Mouse (Mus musculus) G1E (cell line): ENCODE data around the gene Ttc22. TPM values are rescaled to one million over a fixed set of nuclear protein-coding genes. Genes with fewer than 3 reads are reported as not detected.

Experiments used
- ATAC-seq: 2 replicates; pipeline ENCODE4 v1.8.0; 2016; ENCODE audit warnings: mild to moderate bottlenecking; ENCODE audit not compliant: insufficient number of reproducible peaks, poor library complexity, low FRiP score, severe bottlenecking; ENCODE audit errors: extremely low read depth
- DNase-seq: peaks from one replicate; pipeline ENCODE4 v3.0.0; 2012; ENCODE audit warnings: low spot score
- H3K27me3 ChIP-seq: 2 replicates; pipeline ENCODE4 v1.6.1; 2012; ENCODE audit warnings: mild to moderate bottlenecking, low read length, inconsistent platforms; ENCODE audit not compliant: insufficient read depth
- H3K36me3 ChIP-seq: replicated peaks from 2 replicates; pipeline ENCODE3; 2012; ENCODE audit warnings: mild to moderate bottlenecking, inconsistent platforms
- H3K4me1 ChIP-seq: 2 replicates; pipeline ENCODE4 v1.6.1; 2012; ENCODE audit warnings: low read depth, low read length, inconsistent platforms, mixed read lengths; ENCODE audit not compliant: insufficient read depth
- H3K4me3 ChIP-seq: 2 replicates; pipeline ENCODE4 v1.5.1; 2012; ENCODE audit warnings: low read depth, mild to moderate bottlenecking, inconsistent platforms, low read length, moderate library complexity, mixed read lengths
- H3K9me3 ChIP-seq: replicated peaks from 2 replicates; pipeline ENCODE4 v1.6.1; 2012; ENCODE audit warnings: inconsistent platforms
- CTCF ChIP-seq: IDR thresholded peaks from 2 replicates; pipeline ENCODE4 v1.5.1; 2012; ENCODE audit warnings: low read depth, low read length, inconsistent platforms, mixed read lengths
- GATA1 ChIP-seq: IDR thresholded peaks from 2 replicates; pipeline ENCODE4 v1.6.1; 2012; ENCODE audit warnings: borderline replicate concordance, low read length, inconsistent platforms, mixed read lengths
- GATA2 ChIP-seq: IDR thresholded peaks from 2 replicates; pipeline ENCODE4 v1.6.1; 2012; ENCODE audit warnings: low read depth, low read length, inconsistent platforms, borderline replicate concordance
- POLR2AphosphoS5 ChIP-seq: IDR thresholded peaks from 2 replicates; pipeline ENCODE4 v1.6.1; 2012; ENCODE audit warnings: low read depth, low read length, inconsistent platforms; ENCODE audit not compliant: insufficient replicate concordance
- TAL1 ChIP-seq: conservative IDR thresholded peaks from 2 replicates; pipeline ENCODE4 v1.6.1; 2012; ENCODE audit warnings: low read depth, low read length, inconsistent platforms, mixed read lengths
- polyA plus RNA-seq: library from polyadenylated mRNA; stranded (reverse); fragments of >175 nt; gene quantifications from 2 replicates; pipeline ENCODE4 v1.2.3, GENCODE M21; 2012
- total RNA-seq, 2 experiments: library from RNA; stranded (forward) in 1 of 2; stranded (reverse) in 1 of 2; fragments of 200-1000 nt in 1 of 2; fragments of >200 nt in 1 of 2; fragmentation: Nextera tagmentation in 1 of 2; gene quantifications; 2 replicates each; pipeline ENCODE4 v1.2.3; 2014 to 2017

The Ttc22 gene
- total and polyA plus RNA-seq, 3 experiments: not detected

DNA sequence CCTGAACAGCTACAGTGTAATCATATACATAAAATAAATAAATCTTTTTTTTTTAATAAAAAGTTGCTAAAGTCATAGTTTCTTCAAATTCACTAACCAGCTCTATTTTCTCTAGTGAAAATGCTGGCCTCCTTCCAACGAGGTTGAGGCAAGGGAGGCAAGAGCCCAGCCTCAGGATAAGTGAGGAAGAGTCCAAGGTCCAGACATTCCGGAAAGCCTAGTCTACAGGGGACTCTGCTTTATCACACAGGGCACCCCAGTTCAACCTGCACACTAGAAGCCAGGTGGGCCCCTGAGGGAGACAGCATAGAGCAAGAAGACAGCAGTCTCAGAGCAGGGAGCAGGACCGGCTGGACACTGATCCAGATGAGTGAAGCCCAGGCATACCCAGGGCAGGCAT lies 804 bp upstream of the Ttc22 start:
- H3K27me3 ChIP-seq: peaks cover 29% of the 10 kb centered on the region
- no peak overlapping the region for H3K4me3 ChIP-seq
- peaks cover 12% of the 10 kb centered on the region for H3K4me1 ChIP-seq
- H3K36me3 ChIP-seq: no peaks in the 10 kb centered on the region
- H3K9me3 ChIP-seq: no peaks in the 10 kb centered on the region
- TF ChIP-seq TAL1 (no peak), CTCF (no peak), GATA2 (no peak), POLR2AphosphoS5 (no peak), GATA1 (no peak)
- ATAC-seq (no peak), DNase-seq (no peak)

DNA sequence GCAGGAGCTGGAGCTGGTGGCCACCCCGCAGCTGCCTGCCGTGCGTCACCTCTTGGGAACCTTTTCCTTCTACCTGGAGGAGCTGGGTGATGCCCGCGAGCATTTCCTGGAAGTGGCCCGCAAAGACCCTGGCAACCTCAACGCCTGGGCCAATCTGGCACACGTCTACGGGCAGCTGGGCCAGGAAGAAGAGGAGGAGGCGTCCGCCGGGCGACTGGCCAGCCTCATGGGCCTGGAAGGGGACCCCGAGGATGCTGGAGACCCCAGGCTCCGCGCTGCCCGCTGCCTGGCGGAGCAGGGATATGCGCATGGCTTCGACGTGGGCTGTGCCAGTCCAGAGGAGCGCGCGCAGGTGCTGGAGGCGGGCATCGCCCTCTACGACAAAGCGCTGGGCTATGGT lies 480 bp downstream of the Ttc22 start:
- no peak for TF ChIP-seq TAL1
- no peak for TF ChIP-seq CTCF
- TF ChIP-seq GATA2: no peak
- no peak for TF ChIP-seq GATA1
- no peak for TF ChIP-seq POLR2AphosphoS5

DNA sequence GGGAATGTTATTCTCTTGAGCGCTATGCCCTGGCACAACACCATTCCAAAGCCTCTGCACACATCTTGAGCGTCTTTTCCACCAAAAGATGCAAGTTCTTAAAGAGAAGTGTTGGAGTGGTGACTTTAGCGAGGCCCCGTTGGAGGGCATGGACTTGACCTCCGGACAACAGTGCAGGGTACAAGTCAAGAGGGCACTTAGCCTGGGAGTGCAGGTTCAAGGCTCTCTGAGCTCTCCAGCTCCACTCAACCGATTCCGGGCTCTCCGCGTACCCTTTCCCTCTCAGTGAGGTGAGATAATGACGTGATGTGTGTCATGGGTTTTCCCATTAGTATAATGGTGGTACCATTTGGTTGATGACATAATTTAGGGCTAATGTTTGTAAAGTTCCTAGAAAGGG lies 2.0 kb downstream of the Ttc22 start:
- Histone ChIP-seq H3K36me3 (no peaks in the 10 kb centered on the region), H3K27me3 (peaks cover 26% of the 10 kb centered on the region), H3K4me3 (no peak overlapping the region), H3K9me3 (no peaks in the 10 kb centered on the region), H3K4me1 (no peaks in the 10 kb centered on the region)
- no peak for TF ChIP-seq GATA2
- TF ChIP-seq CTCF: no peak
- no peak for TF ChIP-seq POLR2AphosphoS5
- no peak for TF ChIP-seq GATA1
- TF ChIP-seq TAL1: no peak
- DNase-seq (no peak), ATAC-seq (no peak)

More for the DNA sequence above, 480 bp downstream of the Ttc22 start:
- ATAC-seq (no peak), DNase-seq (no peak)
- no peaks in the 10 kb centered on the region for H3K36me3 ChIP-seq
- H3K4me1 ChIP-seq: peaks cover 2% of the 10 kb centered on the region; the same call in 1 of the 2 replicates
- H3K27me3 ChIP-seq: peaks cover 23% of the 10 kb centered on the region
- no peak overlapping the region for H3K4me3 ChIP-seq
- H3K9me3 ChIP-seq: no peaks in the 10 kb centered on the region

DNA sequence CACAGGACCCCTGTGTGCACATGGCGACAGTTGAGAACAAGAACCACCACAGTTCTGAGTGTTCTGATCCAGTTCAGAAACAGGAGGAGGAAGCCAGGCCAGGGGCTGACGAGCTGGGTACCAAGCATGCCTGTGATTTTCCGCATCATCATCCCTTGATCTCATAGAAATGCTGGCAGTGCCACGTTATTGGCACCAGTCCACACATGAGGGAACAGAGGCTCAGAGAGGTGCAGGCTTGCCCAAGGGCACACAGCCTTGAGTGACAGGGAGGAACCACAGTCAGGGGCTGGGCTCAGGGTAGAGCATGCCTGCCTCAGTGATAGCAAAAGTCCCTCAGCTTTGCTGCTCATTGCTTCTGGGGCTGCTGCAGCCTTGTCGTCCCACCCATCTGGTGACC lies 5.6 kb downstream of the Ttc22 start:
- TF ChIP-seq POLR2AphosphoS5 (no peak), TAL1 (no peak), CTCF (no peak), GATA1 (no peak), GATA2 (no peak)
- Histone ChIP-seq H3K36me3 (no peaks in the 10 kb centered on the region), H3K4me1 (no peaks in the 10 kb centered on the region), H3K9me3 (no peaks in the 10 kb centered on the region), H3K27me3 (peaks cover 28% of the 10 kb centered on the region), H3K4me3 (no peak overlapping the region)
- DNase-seq (no peak), ATAC-seq (no peak)

DNA sequence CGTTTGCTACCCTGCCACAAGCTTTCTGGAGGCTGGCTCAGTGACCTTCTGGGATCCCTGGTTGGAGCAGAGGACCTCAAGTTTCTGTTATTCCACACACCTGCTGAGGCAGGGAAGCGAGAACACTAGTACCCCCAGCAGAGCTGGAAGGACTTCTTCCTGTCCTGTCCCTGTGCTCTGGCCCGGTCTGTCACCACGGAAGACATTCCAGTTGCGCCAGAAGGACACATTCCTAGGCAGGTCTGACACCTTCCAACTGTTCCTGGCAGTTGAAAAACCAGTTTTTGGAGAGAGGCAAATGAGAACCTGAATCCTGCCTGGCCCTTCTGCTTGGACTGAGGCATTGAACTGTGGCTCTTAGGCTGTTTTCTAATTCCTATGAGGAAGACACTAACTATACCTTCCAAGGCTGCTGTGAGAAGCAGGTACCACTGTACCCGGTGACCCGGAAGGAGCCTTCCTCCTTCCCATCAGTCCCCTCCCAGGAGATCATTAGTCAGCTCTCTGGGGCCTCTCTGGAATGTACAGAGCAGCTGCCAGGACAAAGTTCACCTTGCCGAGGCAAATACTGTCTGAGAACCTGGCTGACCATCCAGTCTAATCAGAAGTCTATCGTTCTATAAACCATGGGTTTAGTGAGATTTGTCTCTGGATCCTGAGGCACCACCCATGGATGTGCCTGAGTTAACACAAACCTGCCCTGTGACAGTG lies 6.6 kb downstream of the Ttc22 start:
- TF ChIP-seq TAL1: no peak
- TF ChIP-seq GATA2: no peak
- TF ChIP-seq CTCF: no peak
- no peak for TF ChIP-seq GATA1
- no peak for TF ChIP-seq POLR2AphosphoS5
- Histone ChIP-seq H3K4me3 (no peak overlapping the region), H3K9me3 (no peaks in the 10 kb centered on the region), H3K36me3 (no peaks in the 10 kb centered on the region), H3K27me3 (peaks cover 33% of the 10 kb centered on the region), H3K4me1 (no peaks in the 10 kb centered on the region)
- no peak for DNase-seq
- ATAC-seq: no peak

DNA sequence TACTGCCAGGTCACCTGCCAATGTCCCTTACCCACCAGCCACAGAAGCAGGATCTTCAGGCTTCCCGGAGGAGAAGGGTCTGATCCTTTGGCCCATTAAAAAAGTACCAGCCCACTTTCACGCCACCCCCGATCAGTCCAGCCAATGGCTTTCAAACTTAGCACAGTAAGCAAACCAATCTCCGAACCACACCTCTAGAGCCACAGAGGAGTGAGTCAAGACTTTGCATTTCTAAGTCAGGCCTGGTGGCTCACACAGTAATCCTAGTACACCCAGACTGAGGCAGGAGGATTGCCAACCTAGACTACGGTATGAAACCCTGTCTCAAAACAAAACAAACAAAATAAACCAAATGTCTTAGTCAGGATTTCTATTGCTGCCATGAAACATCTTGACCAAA lies 7.1 kb downstream of the Ttc22 start:
- Histone ChIP-seq H3K9me3 (no peaks in the 10 kb centered on the region), H3K4me3 (no peak overlapping the region), H3K36me3 (no peaks in the 10 kb centered on the region), H3K4me1 (no peaks in the 10 kb centered on the region), H3K27me3 (peaks cover 34% of the 10 kb centered on the region)
- TF ChIP-seq TAL1: no peak
- TF ChIP-seq CTCF: no peak
- no peak for TF ChIP-seq POLR2AphosphoS5
- ATAC-seq (no peak), DNase-seq (no peak)

DNA sequence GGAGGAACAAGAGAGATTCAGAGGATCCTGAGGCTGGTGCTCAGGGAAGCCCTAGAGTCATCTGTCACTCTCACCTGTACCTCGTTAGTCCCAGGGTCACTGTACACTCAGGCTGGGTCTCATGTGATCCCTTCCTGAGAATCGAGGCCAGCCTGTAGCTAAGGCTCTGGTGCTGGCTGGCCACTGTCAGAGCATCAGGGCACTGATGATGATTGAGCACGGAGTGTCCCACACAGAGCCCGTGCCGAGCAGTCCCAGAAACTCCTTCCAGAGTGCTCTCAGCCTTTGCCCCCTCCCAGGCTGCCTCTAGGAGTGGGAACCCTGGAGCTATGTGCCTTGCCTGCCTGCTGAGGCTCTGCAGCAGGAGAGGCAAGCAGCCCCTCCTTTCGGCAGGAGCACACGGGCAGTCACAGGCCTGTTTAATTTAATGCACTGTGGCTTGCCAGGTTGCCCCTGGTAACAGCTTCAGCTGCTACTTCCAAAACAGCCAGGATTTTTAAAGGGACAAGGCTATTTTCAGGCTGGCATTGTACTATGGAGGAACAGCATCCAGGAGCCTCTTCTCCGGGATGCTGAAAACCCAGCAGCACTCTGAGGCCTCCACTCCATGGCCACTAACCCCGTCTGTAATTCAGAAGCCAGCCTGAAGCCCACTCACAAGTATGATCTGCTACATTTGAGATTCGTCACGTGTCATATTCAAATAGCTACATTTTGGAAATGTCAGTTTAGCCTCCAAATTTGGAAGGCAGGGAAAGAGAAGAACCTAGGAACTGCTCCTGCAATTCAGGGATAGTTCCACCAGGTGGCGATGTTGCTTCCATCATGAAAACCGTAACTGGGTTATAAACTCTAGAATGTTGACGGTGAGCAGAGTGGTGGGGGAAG lies 8.3 kb downstream of the Ttc22 start:
- peak; percentile 37 for DNase-seq
- ATAC-seq: no peak; the same call in 1 of the 2 replicates

More for the DNA sequence above, 8.3 kb downstream of the Ttc22 start:
- Histone ChIP-seq H3K36me3 (no peaks in the 10 kb centered on the region), H3K4me1 (no peaks in the 10 kb centered on the region), H3K4me3 (no peak overlapping the region), H3K9me3 (no peaks in the 10 kb centered on the region), H3K27me3 (peaks cover 39% of the 10 kb centered on the region)
- no peak for TF ChIP-seq TAL1
- TF ChIP-seq GATA2: no peak
- TF ChIP-seq GATA1: no peak
- peak; percentile 82 for TF ChIP-seq CTCF
- TF ChIP-seq POLR2AphosphoS5: no peak
